Mouse (Mus musculus): ENCODE data around the gene Ell3. TPM values are rescaled to one million over a fixed set of nuclear protein-coding genes. Genes with fewer than 3 reads are reported as not detected.

The Ell3 gene
- polyA plus RNA-seq, 1 experiment, result 0.92 TPM

DNA sequence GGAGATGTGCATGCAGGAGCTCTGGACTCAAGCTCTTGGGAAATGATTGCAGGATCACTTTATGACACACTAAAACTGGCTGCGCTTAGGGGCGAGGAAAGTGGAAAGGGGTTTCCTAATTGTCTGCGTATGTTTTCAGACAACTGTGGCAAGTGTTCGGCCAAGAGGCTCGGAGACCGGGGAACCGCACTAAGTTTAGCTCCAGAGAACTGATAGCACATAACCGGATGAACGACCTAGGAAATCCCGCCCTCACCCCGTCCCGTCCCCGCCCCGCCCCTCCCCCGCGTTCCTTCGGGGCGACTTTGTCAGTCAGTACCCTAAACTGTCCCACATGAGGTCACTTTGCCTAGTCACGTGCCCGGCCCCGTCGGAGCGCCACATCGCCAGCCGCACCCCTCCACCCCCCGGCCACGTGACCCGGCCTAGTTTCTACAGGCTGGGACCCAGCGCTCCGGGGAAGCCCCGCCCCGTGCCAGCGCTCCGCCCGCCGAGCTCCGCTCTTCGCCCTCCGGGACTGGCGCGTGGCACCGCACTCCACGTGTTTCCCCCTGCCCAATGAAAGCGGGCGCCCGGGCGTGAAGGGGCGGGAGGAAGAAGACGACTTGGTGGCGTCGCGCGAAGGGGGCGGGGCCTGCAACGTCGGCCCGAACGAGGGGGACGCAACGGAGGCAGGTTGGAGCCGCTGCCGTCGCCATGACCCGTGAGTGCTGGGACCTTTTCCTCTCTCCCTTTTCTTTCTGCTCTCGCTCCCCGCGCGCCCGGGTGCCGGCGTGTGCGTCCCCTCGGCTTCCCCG, 4.9 kb upstream of the Ell3 start, which contains the start of gene Serf2:
Gene Serf2 (plus strand): TSS at position 457 of the 797 bp plus-strand sequence.
- WGBS, result under 1% methylated on average over 70 of the region's 74 CpGs
- TF ChIP-seq POLR2A (IDR thresholded peaks at IDR 0.05; ENCODE audit: control insufficient read depth, extremely low read depth, insufficient read depth, low read length, poor library complexity) (peak; percentile 94), CTCF (IDR thresholded peaks at IDR 0.05; ENCODE audit: borderline replicate concordance, control insufficient read depth, extremely low read depth, insufficient read depth, low read length, poor library complexity) (no peak)
- no peaks in the 10 kb centered on the region for H3K27me3 ChIP-seq (ENCODE audit: control insufficient read depth, insufficient read depth, low read length)
- peak; percentile 100 for DNase-seq
- H3K36me3 ChIP-seq (ENCODE audit: control insufficient read depth, insufficient read depth, low read length), result no peaks in the 10 kb centered on the region
- H3K4me1 ChIP-seq (replicated peaks; ENCODE audit: control insufficient read depth, insufficient read depth, low read length), result peaks cover 7% of the 10 kb centered on the region
- H3K4me3 ChIP-seq (ENCODE audit: control insufficient read depth, insufficient read depth, low read length), result peak within 1 kb of the TSS; percentile 69
- peak within 1 kb of the TSS; percentile 49 for H3K27ac ChIP-seq (ENCODE audit: control insufficient read depth, insufficient read depth, low read length)

DNA sequence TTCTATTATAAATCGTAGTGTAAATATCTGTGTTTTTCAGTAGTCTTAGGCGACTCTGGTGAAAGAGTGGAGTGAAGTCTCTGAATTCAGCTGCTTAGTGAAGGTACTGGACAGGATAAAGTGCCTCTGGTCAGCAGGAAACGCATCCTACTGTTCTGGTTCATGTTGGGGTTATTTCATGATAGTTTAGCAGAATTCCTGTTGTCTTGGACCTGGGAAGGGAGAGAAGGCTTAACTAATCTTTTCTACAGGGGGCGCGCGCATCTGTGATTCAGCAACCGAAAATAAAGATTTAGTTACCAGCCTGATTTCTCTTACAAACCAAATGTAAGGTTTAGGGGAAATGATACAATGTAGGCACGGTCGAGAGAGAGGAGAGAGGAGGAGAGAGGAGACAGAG, 4.1 kb upstream of the Ell3 start:
- H3K4me3 ChIP-seq (ENCODE audit: control insufficient read depth, insufficient read depth, low read length), result no peak overlapping the region
- no peaks in the 10 kb centered on the region for H3K36me3 ChIP-seq (ENCODE audit: control insufficient read depth, insufficient read depth, low read length)
- no peak for TF ChIP-seq POLR2A (IDR thresholded peaks at IDR 0.05; ENCODE audit: control insufficient read depth, extremely low read depth, insufficient read depth, low read length, poor library complexity)
- TF ChIP-seq CTCF (IDR thresholded peaks at IDR 0.05; ENCODE audit: borderline replicate concordance, control insufficient read depth, extremely low read depth, insufficient read depth, low read length, poor library complexity), result no peak
- H3K27ac ChIP-seq (ENCODE audit: control insufficient read depth, insufficient read depth, low read length), result no peak overlapping the region
- H3K4me1 ChIP-seq (replicated peaks; ENCODE audit: control insufficient read depth, insufficient read depth, low read length), result peaks cover 7% of the 10 kb centered on the region
- H3K27me3 ChIP-seq (ENCODE audit: control insufficient read depth, insufficient read depth, low read length), result no peaks in the 10 kb centered on the region
- DNase-seq, result peak; percentile 51
- 15% methylated on average over 9 of the region's 9 CpGs for WGBS

DNA sequence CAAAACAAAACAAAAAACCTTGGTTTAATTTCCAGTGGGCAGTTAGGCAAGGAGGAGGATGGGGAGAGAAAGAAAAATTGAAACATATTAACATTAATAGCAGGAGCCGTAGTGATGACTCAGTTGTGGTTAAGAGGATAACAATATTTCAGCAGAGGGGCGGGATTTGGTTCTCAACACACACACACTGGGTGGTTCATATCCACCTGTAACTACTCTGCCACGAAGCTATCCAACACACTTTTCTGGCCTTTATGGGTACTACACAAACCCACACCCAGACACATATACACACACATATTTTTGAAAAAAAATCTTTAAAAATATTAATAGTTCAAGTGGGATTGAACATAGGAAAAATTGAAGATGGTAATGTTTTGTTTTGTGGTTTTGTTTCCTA, 2.9 kb upstream of the Ell3 start:
- TF ChIP-seq CTCF (IDR thresholded peaks at IDR 0.05; ENCODE audit: borderline replicate concordance, control insufficient read depth, extremely low read depth, insufficient read depth, low read length, poor library complexity) (no peak), POLR2A (IDR thresholded peaks at IDR 0.05; ENCODE audit: control insufficient read depth, extremely low read depth, insufficient read depth, low read length, poor library complexity) (no peak)
- no peak overlapping the region for H3K27ac ChIP-seq (ENCODE audit: control insufficient read depth, insufficient read depth, low read length)
- WGBS, result 53% methylated on average over 3 of the region's 3 CpGs

DNA sequence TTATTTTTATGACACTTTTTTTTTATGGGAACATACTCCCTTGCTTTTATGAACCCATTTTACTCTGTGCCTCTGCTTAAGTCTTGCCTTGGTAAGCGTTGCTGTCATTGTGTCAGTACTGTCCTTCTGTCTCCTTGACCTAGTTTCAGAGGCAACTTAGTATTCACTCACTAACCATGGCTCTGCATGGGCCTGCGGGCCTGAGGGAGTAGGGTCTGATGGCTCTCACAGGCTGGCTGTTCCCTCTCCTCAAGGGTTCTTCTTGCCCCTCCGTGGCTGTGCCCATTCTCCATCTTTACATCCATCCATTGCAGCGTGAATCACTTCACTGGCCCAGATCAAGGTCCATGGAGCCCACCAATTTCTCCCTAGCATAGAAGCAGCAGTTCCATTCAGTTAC, 2.4 kb upstream of the Ell3 start:
- Histone ChIP-seq H3K36me3 (ENCODE audit: control insufficient read depth, insufficient read depth, low read length) (no peaks in the 10 kb centered on the region), H3K27ac (ENCODE audit: control insufficient read depth, insufficient read depth, low read length) (no peak overlapping the region), H3K4me1 (replicated peaks; ENCODE audit: control insufficient read depth, insufficient read depth, low read length) (peaks cover 18% of the 10 kb centered on the region), H3K27me3 (ENCODE audit: control insufficient read depth, insufficient read depth, low read length) (no peaks in the 10 kb centered on the region), H3K4me3 (ENCODE audit: control insufficient read depth, insufficient read depth, low read length) (no peak overlapping the region)
- 95% methylated on average over 4 of the region's 4 CpGs for WGBS
- TF ChIP-seq POLR2A (IDR thresholded peaks at IDR 0.05; ENCODE audit: control insufficient read depth, extremely low read depth, insufficient read depth, low read length, poor library complexity), result no peak
- no peak for TF ChIP-seq CTCF (IDR thresholded peaks at IDR 0.05; ENCODE audit: borderline replicate concordance, control insufficient read depth, extremely low read depth, insufficient read depth, low read length, poor library complexity)
- DNase-seq, result no peak

More for the DNA sequence above, 2.9 kb upstream of the Ell3 start:
- Histone ChIP-seq H3K36me3 (ENCODE audit: control insufficient read depth, insufficient read depth, low read length) (no peaks in the 10 kb centered on the region), H3K4me3 (ENCODE audit: control insufficient read depth, insufficient read depth, low read length) (no peak overlapping the region), H3K27me3 (ENCODE audit: control insufficient read depth, insufficient read depth, low read length) (no peaks in the 10 kb centered on the region), H3K4me1 (replicated peaks; ENCODE audit: control insufficient read depth, insufficient read depth, low read length) (peaks cover 14% of the 10 kb centered on the region)
- no peak for DNase-seq

DNA sequence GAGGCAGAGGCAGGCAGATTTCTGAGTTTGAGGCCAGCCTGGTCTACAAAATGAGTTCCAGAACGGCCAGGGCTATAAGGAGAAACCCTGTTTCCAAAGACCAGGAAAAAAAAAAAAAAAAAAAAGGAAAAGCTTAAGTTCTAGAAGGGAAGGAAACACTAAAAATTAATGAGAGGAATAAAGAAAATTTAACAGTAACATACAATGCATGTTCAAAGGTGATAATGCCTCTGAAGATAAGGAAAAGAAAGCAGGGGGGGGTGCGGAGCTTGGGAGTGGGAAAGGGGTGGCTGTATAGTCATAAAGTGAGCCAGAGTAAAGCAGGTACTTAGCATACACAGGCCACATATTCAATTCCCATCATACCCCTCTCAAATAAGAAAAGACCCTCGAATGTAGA, 1.0 kb upstream of the Ell3 start:
- H3K36me3 ChIP-seq (ENCODE audit: control insufficient read depth, insufficient read depth, low read length), result no peaks in the 10 kb centered on the region
- TF ChIP-seq CTCF (IDR thresholded peaks at IDR 0.05; ENCODE audit: borderline replicate concordance, control insufficient read depth, extremely low read depth, insufficient read depth, low read length, poor library complexity) (no peak), POLR2A (IDR thresholded peaks at IDR 0.05; ENCODE audit: control insufficient read depth, extremely low read depth, insufficient read depth, low read length, poor library complexity) (no peak)
- 90% methylated on average over 3 of the region's 3 CpGs for WGBS
- peaks cover 13% of the 10 kb centered on the region for H3K4me1 ChIP-seq (replicated peaks; ENCODE audit: control insufficient read depth, insufficient read depth, low read length)
- H3K27ac ChIP-seq (ENCODE audit: control insufficient read depth, insufficient read depth, low read length), result no peak overlapping the region
- H3K4me3 ChIP-seq (ENCODE audit: control insufficient read depth, insufficient read depth, low read length), result no peak overlapping the region
- no peaks in the 10 kb centered on the region for H3K27me3 ChIP-seq (ENCODE audit: control insufficient read depth, insufficient read depth, low read length)
- DNase-seq, result no peak

DNA sequence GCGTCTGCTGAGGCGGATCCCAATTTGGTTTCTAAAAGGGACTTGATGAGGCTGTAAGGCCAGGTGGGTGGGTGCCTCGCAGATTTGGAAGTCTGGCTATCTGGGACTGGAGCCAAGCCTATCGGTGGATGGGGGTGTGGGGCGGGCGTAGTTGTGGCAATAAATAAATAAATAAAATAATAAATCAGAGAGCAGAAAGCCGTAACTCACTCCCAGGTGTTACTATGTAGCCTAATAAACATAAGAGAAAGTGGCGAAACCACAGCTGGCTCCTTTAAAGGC, 1.1 kb downstream of the Ell3 start:
- 13% methylated on average over 8 of the region's 8 CpGs for WGBS
- Histone ChIP-seq H3K36me3 (ENCODE audit: control insufficient read depth, insufficient read depth, low read length) (peaks cover 5% of the 10 kb centered on the region), H3K4me1 (replicated peaks; ENCODE audit: control insufficient read depth, insufficient read depth, low read length) (peaks cover 11% of the 10 kb centered on the region), H3K27ac (ENCODE audit: control insufficient read depth, insufficient read depth, low read length) (no peak overlapping the region), H3K27me3 (ENCODE audit: control insufficient read depth, insufficient read depth, low read length) (no peaks in the 10 kb centered on the region), H3K4me3 (ENCODE audit: control insufficient read depth, insufficient read depth, low read length) (no peak overlapping the region)
- DNase-seq, result no peak
- TF ChIP-seq POLR2A (IDR thresholded peaks at IDR 0.05; ENCODE audit: control insufficient read depth, extremely low read depth, insufficient read depth, low read length, poor library complexity), result no peak
- TF ChIP-seq CTCF (IDR thresholded peaks at IDR 0.05; ENCODE audit: borderline replicate concordance, control insufficient read depth, extremely low read depth, insufficient read depth, low read length, poor library complexity), result no peak
